ENCODE assay signal across 21 mouse cellular contexts in genomic region chr6:142967407-142967806, GRCm38 (mm10). TPM values are rescaled to one million over a fixed set of nuclear protein-coding genes. Genes with fewer than 3 reads are reported as not detected.
"Had no signal": no experiment of that assay in that cellular context is flagged by ENCODE, and none has a peak within 500 bp of the region (broad histone marks: within the 10 kb centered on the region; RNA-seq: fewer than 3 reads in every experiment).

No protein-coding gene starts in this region.

- H3K36me3 ChIP-seq: limb, embryonic 13.5 days; midbrain, embryonic 12.5 days; neural tube, embryonic 13.5 days; stomach, embryonic 15.5 days had no signal

- H3K27me3 ChIP-seq: midbrain, embryonic 12.5 days; neural tube, embryonic 13.5 days had no signal

- H3K9me3 ChIP-seq: limb, embryonic 13.5 days; midbrain, embryonic 12.5 days; neural tube, embryonic 13.5 days; stomach, embryonic 15.5 days had no signal

- H3K4me3 ChIP-seq: limb, embryonic 13.5 days; midbrain, embryonic 12.5 days; myocyte; neural tube, embryonic 13.5 days; stomach, embryonic 15.5 days had no signal

- ATAC-seq: intestine, postnatal 0 days; liver, postnatal 0 days; lung, postnatal 0 days; midbrain, embryonic 16.5 days had no signal

- H3K27ac ChIP-seq: limb, embryonic 13.5 days; liver, embryonic 14.5 days; macrophage; midbrain, embryonic 12.5 days; neural tube, embryonic 13.5 days; stomach, embryonic 15.5 days had no signal

- H3K4me2 ChIP-seq: limb, embryonic 13.5 days; liver, embryonic 11.5 days; lung, embryonic 14.5 days; midbrain, embryonic 12.5 days; neural tube, embryonic 13.5 days; stomach, embryonic 15.5 days had no signal

- H3K9ac ChIP-seq: limb, embryonic 13.5 days; liver, embryonic 14.5 days; liver, postnatal 0 days; lung, embryonic 14.5 days; midbrain, embryonic 12.5 days; neural tube, embryonic 13.5 days; stomach, embryonic 15.5 days had no signal

- DNase-seq: kidney, adult 8-10 months; kidney, postnatal 14 days; kidney, postnatal 4 days; liver, postnatal 0 days; lung, embryonic 14.5 days; retina, postnatal 1 day; right cerebral cortex, postnatal 25 days; spleen, adult 18-20 months; thymus, postnatal 14 days had no signal

RNA-seq across cellular contexts. Expression of gene St8sia1, which starts 3.2 kb away (rescaled TPM):
- total RNA-seq: monocyte, adult 5-6 weeks had no signal
